Mouse (Mus musculus): ENCODE data around the gene Zfp410.

DNA sequence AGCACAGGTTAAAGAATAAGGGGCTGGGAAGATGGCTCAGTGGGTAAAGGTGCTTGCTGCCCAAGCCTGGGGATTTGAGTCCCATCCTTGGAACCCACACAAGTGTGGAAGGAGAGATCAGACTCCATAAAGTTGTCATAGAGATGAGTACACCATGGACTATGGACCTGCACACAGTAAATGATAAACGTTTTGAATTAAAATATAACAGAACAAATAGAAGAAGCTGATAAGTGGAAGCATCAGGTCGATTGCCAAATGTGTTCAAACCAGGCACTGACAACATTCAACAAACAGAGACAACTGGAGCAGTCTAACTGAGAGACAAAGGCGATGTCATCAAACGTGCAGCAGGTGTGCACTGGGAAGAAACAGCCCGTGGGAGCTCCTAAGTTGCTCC is 43.3 kb upstream of the Zfp410 start:
- TF ChIP-seq CTCF (IDR thresholded peaks at IDR 0.05 in 2 of 3, conservative IDR thresholded peaks at IDR 0.05 in 1 of 3; ENCODE audit: control insufficient read depth in 1 of 3, insufficient read depth in 1 of 3, low read depth in 2 of 3, low read length in 3 of 3, poor library complexity in 1 of 3, severe bottlenecking in 1 of 3) = no peak
- TF ChIP-seq POLR2A (IDR thresholded peaks at IDR 0.05; ENCODE audit: control insufficient read depth in 1 of 2, insufficient read depth in 1 of 2, low read depth in 1 of 2, low read length in 2 of 2, poor library complexity in 1 of 2) = no peak
- no peak for TF ChIP-seq USF2 (IDR thresholded peaks at IDR 0.05; ENCODE audit: borderline replicate concordance in 1 of 2, insufficient read depth in 1 of 2, low read depth in 1 of 2, low read length in 2 of 2)
- TF ChIP-seq ZKSCAN1 (IDR thresholded peaks at IDR 0.05; ENCODE audit: low read depth, low read length) = no peak
- TF ChIP-seq NELFE (IDR thresholded peaks at IDR 0.05; ENCODE audit: low read depth, low read length) = no peak

All from MEL (cell line).